Mouse (Mus musculus) E14TG2a.4 (cell line): ENCODE data around the gene Gfi1b.

Experiments used
- CTCF ChIP-seq: conservative IDR thresholded peaks from 2 replicates; pipeline ENCODE4 v1.5.1; 2014; ENCODE audit warnings: low read length
- NANOG ChIP-seq: IDR thresholded peaks from 2 replicates; pipeline ENCODE4 v1.6.1; 2014; ENCODE audit warnings: borderline replicate concordance, low read length, mixed read lengths

GRCm38 (mm10) chr2:28629911-28630381 is 8.2 kb upstream of the Gfi1b start:
- TF ChIP-seq CTCF (no peak), NANOG (no peak)
